Mouse (Mus musculus) midbrain, embryonic 16.5 days (tissue): ENCODE data around the gene Gm7534. TPM values are rescaled to one million over a fixed set of nuclear protein-coding genes. Genes with fewer than 3 reads are reported as not detected.
A peak's percentile ranks its signal among the peaks of the same experiment; 100 is the strongest.
"Not testable (repeated sequence)": the region's sequence is repeated elsewhere in the genome, so short reads cannot be mapped to it uniquely, and the experiment has no call there.

Experiments used
- ATAC-seq: fragments of 200-750 bp; cut with Nextera tagmentation; 2 replicates; pipeline ENCODE4 v1.8.0; 2017; ENCODE audit warnings: moderate TSS enrichment
- H3K27ac ChIP-seq: fragments of 300-500 bp; sonication (generic); 2 replicates; pipeline ENCODE4 v1.5.1; 2014; ENCODE audit warnings: mild to moderate bottlenecking, low read length, mixed read lengths
- H3K27me3 ChIP-seq: fragments of 300-500 bp; sonication (generic); 2 replicates; pipeline ENCODE4 v1.6.1; 2014; ENCODE audit warnings: low read depth, low read length, mixed read lengths; ENCODE audit not compliant: control insufficient read depth, insufficient read depth
- H3K36me3 ChIP-seq: fragments of 300-500 bp; sonication (generic); 2 replicates; pipeline ENCODE4 v1.6.1; 2014; ENCODE audit warnings: mild to moderate bottlenecking, low read length, moderate library complexity, mixed read lengths; ENCODE audit not compliant: control insufficient read depth, insufficient read depth
- H3K4me1 ChIP-seq: fragments of 300-500 bp; sonication (generic); 2 replicates; pipeline ENCODE4 v1.6.1; 2014; ENCODE audit warnings: mild to moderate bottlenecking, low read length, mixed read lengths; ENCODE audit not compliant: control insufficient read depth, insufficient read depth
- H3K4me2 ChIP-seq: fragments of 300-500 bp; sonication (generic); 2 replicates; pipeline ENCODE4 v1.6.1; 2014; ENCODE audit warnings: mild to moderate bottlenecking, low read length, mixed read lengths
- H3K4me3 ChIP-seq: fragments of 300-500 bp; sonication (generic); 2 replicates; pipeline ENCODE4 v1.5.1; 2014; ENCODE audit warnings: low read depth, mild to moderate bottlenecking, low read length, moderate library complexity, mixed read lengths
- H3K9ac ChIP-seq: fragments of 300-500 bp; sonication (generic); 2 replicates; pipeline ENCODE4 v1.6.1; 2014; ENCODE audit warnings: low read depth, low read length, mixed read lengths
- H3K9me3 ChIP-seq: fragments of 300-500 bp; sonication (generic); replicated peaks from 2 replicates; pipeline ENCODE4 v1.6.1; 2014; ENCODE audit warnings: mild to moderate bottlenecking, low read length, mixed read lengths; ENCODE audit not compliant: control insufficient read depth, poor library complexity, severe bottlenecking
- WGBS: fragments of 180-500 bp; shearing (Covaris S2); extraction: QIAGEN DNeasy Blood & Tissue Kit; methylation state at CpG from one replicate; pipeline ENCODE4 v1.1.7; 2014; 5-methylcytosine and 5-hydroxymethylcytosine counted together
- polyA plus RNA-seq: library from polyadenylated mRNA; unstranded; fragments of >200 nt; fragmentation: Nextera tagmentation; extraction: Ambion mirVana; gene quantifications from 2 replicates; pipeline ENCODE4 v1.2.1, GENCODE M21; 2015

Gene Gm7534
- polyA plus RNA-seq, 1 experiment from 2014 or later, result not detected

GRCm38 (mm10) chr4:134172391-134172790 lies 30.4 kb downstream of the Gm7534 start:
- Histone ChIP-seq H3K36me3 (no peaks in the 10 kb centered on the region), H3K9ac (no peak overlapping the region), H3K4me2 (no peak overlapping the region), H3K27me3 (no peaks in the 10 kb centered on the region), H3K4me3 (no peak overlapping the region), H3K4me1 (no peaks in the 10 kb centered on the region), H3K9me3 (no peaks in the 10 kb centered on the region), H3K27ac (no peak overlapping the region)
- WGBS, result 81% methylated on average over 3 of the region's 3 CpGs
- no peak for ATAC-seq

- no peaks in the 10 kb centered on the region for H3K27me3 ChIP-seq
- H3K27ac ChIP-seq, result no peak overlapping the region
- no peak overlapping the region for H3K4me3 ChIP-seq
- H3K9me3 ChIP-seq, result no peaks in the 10 kb centered on the region
- H3K9ac ChIP-seq, result no peak overlapping the region
- H3K4me2 ChIP-seq, result no peak overlapping the region
- WGBS, result 92% methylated on average over 3 of the region's 3 CpGs
- ATAC-seq, result no peak
- no peaks in the 10 kb centered on the region for H3K4me1 ChIP-seq
- no peaks in the 10 kb centered on the region for H3K36me3 ChIP-seq
These were observed 35.9 kb downstream of the Gm7534 start for GRCm38 (mm10) chr4:134166906-134167305.

GRCm38 (mm10) chr4:134165548-134166465 lies 37.0 kb downstream of the Gm7534 start:
- Histone ChIP-seq H3K9ac (no peak overlapping the region), H3K27me3 (no peaks in the 10 kb centered on the region), H3K27ac (no peak overlapping the region), H3K4me2 (no peak overlapping the region), H3K4me3 (no peak overlapping the region), H3K9me3 (no peaks in the 10 kb centered on the region), H3K36me3 (no peaks in the 10 kb centered on the region), H3K4me1 (no peaks in the 10 kb centered on the region)
- WGBS, result 90% methylated on average over 3 of the region's 3 CpGs
- no peak for ATAC-seq

- H3K36me3 ChIP-seq, result no peaks in the 10 kb centered on the region
- no peaks in the 10 kb centered on the region for H3K9me3 ChIP-seq
- 91% methylated on average over 6 of the region's 6 CpGs for WGBS
- no peak overlapping the region for H3K9ac ChIP-seq
- H3K4me2 ChIP-seq, result no peak overlapping the region
- H3K4me3 ChIP-seq, result no peak overlapping the region
- no peak overlapping the region for H3K27ac ChIP-seq
- ATAC-seq, result no peak
- no peaks in the 10 kb centered on the region for H3K4me1 ChIP-seq
- no peaks in the 10 kb centered on the region for H3K27me3 ChIP-seq
These were observed 37.8 kb downstream of the Gm7534 start for GRCm38 (mm10) chr4:134165024-134165423.

- H3K4me2 ChIP-seq, result no peak overlapping the region
- no peaks in the 10 kb centered on the region for H3K4me1 ChIP-seq
- H3K9me3 ChIP-seq, result no peaks in the 10 kb centered on the region
- no peak overlapping the region for H3K4me3 ChIP-seq
- H3K27ac ChIP-seq, result no peak overlapping the region
- no peak for ATAC-seq
- 98% methylated on average over 5 of the region's 6 CpGs for WGBS
- no peak overlapping the region for H3K9ac ChIP-seq
- H3K27me3 ChIP-seq, result no peaks in the 10 kb centered on the region
- H3K36me3 ChIP-seq, result no peaks in the 10 kb centered on the region
These were observed 38.2 kb downstream of the Gm7534 start for GRCm38 (mm10) chr4:134164591-134164990.

GRCm38 (mm10) chr4:134160071-134160470 lies 42.7 kb downstream of the Gm7534 start:
- WGBS, result 9% methylated on average over 30 of the region's 30 CpGs
- not testable (repeated sequence) for H3K27ac ChIP-seq, H3K9me3 ChIP-seq, H3K27me3 ChIP-seq, H3K36me3 ChIP-seq, ATAC-seq, H3K4me1 ChIP-seq
- Histone ChIP-seq H3K4me3 (peak overlapping the region; percentile 44), H3K9ac (0 out of 2 replicates have a peak overlapping the region, but pooled peaks have one; percentile 41), H3K4me2 (peak overlapping the region; percentile 59)

GRCm38 (mm10) chr4:134158774-134159173 lies 44.0 kb downstream of the Gm7534 start:
- ATAC-seq, result no peak
- Histone ChIP-seq H3K27ac (no peak overlapping the region), H3K4me3 (no peak overlapping the region), H3K27me3 (no peaks in the 10 kb centered on the region), H3K4me2 (no peak overlapping the region), H3K9me3 (no peaks in the 10 kb centered on the region), H3K36me3 (peaks cover 2% of the 10 kb centered on the region; the same call in 1 of the 2 replicates), H3K4me1 (no peaks in the 10 kb centered on the region; the same call in 1 of the 2 replicates), H3K9ac (no peak overlapping the region)
- WGBS, result 83% methylated on average over 6 of the region's 6 CpGs

GRCm38 (mm10) chr4:134157558-134157957 lies 45.2 kb downstream of the Gm7534 start:
- Histone ChIP-seq H3K4me3 (no peak overlapping the region), H3K9ac (no peak overlapping the region), H3K27me3 (no peaks in the 10 kb centered on the region), H3K4me2 (no peak overlapping the region), H3K4me1 (no peaks in the 10 kb centered on the region; the same call in 1 of the 2 replicates), H3K36me3 (peaks cover 4% of the 10 kb centered on the region; the same call in 1 of the 2 replicates), H3K9me3 (no peaks in the 10 kb centered on the region), H3K27ac (no peak overlapping the region)
- no peak for ATAC-seq
- WGBS, result 87% methylated on average over 2 of the region's 2 CpGs

GRCm38 (mm10) chr4:134156744-134157143 lies 46.1 kb downstream of the Gm7534 start:
- no peaks in the 10 kb centered on the region for H3K9me3 ChIP-seq
- no peak overlapping the region for H3K27ac ChIP-seq
- ATAC-seq, result no peak
- H3K4me2 ChIP-seq, result no peak overlapping the region
- H3K4me3 ChIP-seq, result no peak overlapping the region
- H3K27me3 ChIP-seq, result no peaks in the 10 kb centered on the region
- H3K4me1 ChIP-seq, result no peaks in the 10 kb centered on the region; the same call in 1 of the 2 replicates
- peaks cover 9% of the 10 kb centered on the region for H3K36me3 ChIP-seq
- 78% methylated on average over 8 of the region's 8 CpGs for WGBS
- no peak overlapping the region for H3K9ac ChIP-seq
